Mouse (Mus musculus): ENCODE measurements around the gene Fndc3b. TPM values are rescaled to one million over a fixed set of nuclear protein-coding genes. Genes with fewer than 3 reads are reported as not detected.

Fndc3b gene
- total RNA-seq, 2 experiments from 2014 or later = 30.8 to 35.4 TPM

DNA sequence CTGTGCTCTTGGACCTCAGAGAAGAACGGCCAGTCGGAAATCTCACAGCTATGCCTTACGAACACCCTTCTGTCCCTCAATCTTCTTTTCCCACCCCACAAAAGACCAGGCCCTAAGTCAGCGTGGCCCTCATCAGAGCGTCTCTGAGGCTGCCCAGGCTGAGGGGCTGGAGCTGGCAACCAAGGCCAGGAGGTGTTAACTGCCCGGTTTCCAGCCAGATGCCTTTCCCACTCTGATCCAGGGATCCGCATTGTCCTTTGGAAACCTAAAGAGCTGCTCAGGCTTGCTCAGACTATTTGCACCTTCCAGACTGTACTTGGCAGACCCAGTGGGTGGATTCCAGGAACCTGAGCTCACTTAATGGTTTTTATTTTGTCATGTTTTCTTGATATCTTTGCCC lies 180.7 kb downstream of the Fndc3b start:
- intact Hi-C loops (cut with DNase I; ENCODE audit: low total_unique reads) = no loop called here
- no peak for DNase-seq

DNA sequence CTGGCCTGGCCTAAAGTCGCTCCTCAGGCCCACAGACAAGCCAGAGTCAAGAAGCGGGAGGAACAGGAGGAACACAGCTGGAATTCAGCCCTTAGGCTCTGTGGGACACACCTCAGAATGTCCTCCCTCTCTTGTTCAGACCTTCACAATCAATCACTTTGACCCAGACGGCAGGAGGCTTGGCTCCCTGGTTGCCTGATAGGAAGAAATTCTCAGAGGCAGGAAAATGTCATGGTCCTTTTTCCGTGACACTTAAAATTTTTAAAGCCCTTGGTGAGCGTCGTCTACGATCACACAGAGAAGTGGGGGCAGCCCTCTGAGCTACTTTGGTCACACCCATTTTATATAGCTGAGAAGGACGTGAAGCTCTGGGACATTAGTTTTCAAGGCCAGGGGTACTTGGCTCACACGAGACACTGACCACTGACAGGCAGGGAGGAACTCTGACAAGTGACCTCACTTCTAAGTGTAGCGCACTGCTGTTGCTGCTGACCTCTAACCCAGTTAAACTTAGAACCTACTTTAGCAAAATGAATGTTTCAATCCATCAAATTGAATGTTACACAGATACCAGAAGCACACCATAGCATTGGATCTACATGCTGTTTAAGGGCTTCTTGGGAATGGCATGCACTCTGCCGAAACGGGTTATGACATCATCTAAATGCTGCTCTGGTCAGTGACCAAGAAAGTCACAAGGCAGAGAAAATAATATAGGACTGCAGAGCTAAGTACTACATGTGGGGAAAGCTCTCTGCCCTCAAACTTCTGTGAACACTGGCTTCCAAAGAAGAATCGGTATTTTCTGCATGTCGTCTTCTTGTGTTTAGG lies 181.7 kb downstream of the Fndc3b start:
- intact Hi-C loops (cut with DNase I; ENCODE audit: low total_unique reads) = no loop called here
- DNase-seq = no peak

DNA sequence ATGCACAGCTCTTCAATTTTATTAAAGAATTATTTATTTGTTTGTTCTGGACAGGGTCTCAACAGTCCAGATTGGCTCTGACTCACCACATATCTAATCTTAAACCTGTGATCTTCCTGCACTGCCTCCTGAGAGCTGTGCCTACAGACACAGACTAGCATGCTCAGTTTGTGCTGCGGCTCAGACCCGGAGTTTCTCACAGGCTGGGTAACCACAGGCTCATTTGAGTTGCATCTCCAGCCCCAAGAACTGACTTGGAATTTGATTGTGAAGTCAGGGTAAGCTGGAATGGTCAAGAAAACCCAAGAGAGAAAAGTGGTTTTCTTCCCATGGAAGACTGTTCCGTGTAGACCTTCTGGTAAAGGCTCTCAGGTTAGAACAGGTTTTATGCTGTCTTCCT lies 184.1 kb downstream of the Fndc3b start:
- no peak for DNase-seq
- intact Hi-C loops (cut with DNase I; ENCODE audit: low total_unique reads) = no loop called here

DNA sequence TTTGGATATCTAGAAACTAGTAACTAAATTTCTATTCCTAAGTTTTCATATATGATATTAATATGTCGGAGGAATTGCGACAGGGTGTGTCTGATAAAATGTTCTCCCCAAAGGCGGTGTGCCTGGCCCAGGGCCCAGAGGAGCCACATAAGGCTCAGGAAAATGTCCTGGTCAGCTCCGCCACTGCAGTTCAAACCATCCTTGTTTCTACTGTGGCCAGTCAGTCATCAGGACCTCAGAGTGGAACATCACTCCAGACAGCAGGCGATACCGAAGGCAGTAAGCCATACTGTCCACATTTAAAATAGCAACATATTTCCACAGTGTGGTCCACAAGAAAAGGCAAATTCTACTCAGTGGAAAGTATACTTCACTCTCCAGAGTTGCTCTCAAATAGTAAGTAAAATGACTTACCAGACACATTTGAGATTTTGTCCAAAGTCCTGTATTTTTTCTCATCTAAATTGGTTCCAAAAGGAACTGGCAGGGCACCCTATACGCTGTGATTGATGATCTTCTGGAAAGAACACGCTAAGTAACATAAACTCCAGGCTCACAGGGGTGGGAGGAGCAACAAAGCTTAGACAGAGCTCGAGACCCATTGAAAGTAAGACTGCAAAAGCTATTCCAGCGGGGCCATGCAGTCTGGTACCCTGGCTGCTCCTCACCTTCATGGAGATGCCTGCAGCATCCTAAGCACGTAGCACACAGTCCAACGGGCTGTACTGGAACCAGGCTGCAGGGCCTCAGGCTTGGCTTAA lies 187.8 kb downstream of the Fndc3b start:
- intact Hi-C loops (cut with DNase I; ENCODE audit: low total_unique reads) = no loop called here

DNA sequence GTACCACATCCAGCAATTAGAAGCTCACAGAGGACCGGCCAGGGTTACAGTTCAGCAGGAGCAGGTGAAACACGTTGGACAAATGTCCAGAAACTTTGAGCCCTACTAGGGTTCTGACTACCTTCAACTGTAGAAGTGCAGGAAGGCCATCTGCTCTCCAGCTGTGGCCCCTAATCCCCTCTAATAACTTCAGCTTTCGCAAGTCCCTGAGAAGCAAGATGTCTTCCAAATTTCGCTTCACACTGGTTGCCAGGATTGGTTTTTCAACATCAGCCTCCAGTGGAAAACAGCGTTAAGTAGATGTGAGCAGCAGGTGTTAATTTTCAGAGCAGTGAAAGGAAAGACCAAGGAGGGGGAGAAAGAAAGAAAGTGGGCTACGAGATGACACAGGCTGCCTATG lies 190.7 kb downstream of the Fndc3b start:
- intact Hi-C loops (cut with DNase I; ENCODE audit: low total_unique reads) = no loop called here
- no peak for DNase-seq

More for the DNA sequence above, 187.8 kb downstream of the Fndc3b start:
- DNase-seq = no peak

DNA sequence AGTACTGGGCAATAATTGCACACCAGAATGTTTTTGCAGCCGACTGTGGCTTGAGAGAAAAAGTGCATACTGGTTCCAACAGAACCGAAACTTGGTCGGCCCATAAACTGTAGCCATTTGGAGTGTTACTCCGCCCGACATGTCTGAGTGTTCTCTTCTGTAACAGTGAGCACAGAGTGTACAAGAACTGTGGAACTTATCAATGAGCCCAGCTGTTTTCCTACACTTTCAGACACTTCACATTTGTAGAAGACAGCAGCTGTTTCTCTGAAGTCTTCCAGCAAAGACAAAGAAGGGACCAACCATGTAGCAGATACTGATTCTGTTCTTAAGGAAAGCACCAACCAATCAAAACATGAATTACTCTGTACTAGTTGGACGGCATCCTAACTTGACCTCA lies 191.6 kb downstream of the Fndc3b start:
- DNase-seq = no peak
- intact Hi-C loops (cut with DNase I; ENCODE audit: low total_unique reads) = no loop called here

DNA sequence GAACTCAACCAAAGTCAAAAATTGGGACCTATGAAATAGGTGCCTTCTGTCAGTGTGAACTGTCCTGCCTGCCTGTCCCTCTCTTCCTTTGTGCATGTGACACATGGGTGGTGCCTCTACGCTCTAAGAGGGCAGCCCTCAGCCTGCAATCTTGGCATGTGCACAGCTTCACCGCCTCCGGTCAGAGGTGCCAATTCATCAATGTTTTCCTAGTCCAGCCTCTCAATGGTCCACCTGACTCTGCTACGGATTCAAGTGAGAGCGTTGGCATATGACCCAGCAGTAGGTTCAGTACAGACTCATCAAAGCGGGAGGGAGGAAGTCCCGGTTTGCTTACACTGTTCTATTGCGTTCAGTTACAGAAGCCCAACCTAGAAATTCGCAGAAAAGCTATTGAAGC lies 192.2 kb downstream of the Fndc3b start:
- intact Hi-C loops (cut with DNase I; ENCODE audit: low total_unique reads) = no loop called here
- no peak for DNase-seq

DNA sequence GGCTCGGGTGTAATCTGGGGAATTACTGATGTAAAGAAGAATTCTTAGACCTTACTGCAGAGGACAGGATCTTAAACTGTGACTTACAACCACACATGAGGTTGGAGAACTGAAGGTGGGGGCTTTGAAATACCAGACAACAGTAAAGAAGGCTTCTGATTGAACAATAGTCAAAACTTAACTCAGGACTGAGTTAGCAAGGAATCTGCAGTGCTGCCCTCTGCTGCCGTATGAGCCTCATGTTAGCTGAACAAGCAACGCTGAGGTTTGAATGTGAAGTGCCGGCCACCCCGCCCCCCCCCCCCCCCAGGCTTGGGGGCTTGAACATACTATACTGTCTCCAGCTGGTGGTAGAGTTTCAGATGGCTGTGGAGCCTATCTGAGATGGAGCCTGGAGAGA lies 194.6 kb downstream of the Fndc3b start:
- no peak for DNase-seq
- intact Hi-C loops (cut with DNase I; ENCODE audit: low total_unique reads) = no loop called here

DNA sequence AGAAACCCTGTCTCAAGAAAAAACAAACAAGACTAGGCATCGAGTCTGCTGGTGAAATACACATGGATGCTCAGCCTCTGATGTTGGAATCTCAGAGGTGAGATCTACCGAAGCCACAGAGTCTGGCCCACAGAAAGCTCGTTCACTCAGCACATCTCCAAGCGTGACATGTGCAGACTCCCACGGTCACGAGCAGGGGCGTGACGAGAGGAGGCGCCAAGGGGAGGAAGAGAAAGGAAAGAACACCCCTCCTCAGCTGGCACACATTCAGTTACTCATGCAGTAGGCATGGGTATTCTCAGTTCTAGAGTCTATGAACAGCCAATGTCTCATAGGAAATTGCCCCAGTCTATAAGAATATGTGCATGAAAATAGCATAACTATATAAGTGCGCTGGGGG lies 199.3 kb downstream of the Fndc3b start:
- DNase-seq = no peak
- intact Hi-C loops (cut with DNase I; ENCODE audit: low total_unique reads) = no loop called here

DNA sequence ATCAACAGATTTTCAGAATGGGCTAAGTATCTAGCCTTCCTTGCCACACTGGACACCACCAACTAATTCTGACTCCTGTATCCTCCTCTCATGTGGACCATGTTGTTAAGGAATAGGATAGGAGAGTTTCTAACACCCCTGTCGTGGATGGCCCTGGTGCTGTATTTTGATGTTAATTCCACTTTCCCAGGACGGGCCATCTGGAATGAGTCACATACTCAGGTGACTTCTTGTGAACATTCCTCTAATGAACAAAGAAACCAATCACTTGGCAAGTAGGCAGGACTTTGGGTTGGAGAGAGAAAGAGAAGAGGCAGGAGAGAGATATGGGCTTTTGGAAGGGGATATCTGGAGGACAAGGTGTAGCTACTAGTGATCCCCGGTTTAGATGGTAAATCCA lies 204.2 kb downstream of the Fndc3b start:
- intact Hi-C loops (cut with DNase I; ENCODE audit: low total_unique reads) = no loop called here
- no peak for DNase-seq

DNA sequence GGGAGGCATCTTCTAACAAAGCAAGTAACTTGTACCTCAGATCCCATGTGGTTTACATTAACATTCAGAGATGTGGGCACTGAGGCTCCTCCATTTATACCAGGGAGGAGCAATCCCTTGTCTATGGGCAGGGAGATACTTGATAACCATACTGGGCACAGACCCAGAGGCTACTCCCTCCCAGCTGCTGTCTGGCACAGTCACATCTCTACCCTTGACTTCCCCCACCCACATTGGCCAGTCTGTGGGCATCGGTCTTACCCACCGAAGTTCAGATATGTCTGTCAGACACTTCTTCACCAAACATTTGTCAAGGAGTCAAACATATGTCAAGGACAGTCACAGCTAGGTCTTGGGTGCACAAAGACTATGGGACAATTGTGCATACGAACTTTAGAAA lies 205.5 kb downstream of the Fndc3b start:
- no peak for DNase-seq

DNA sequence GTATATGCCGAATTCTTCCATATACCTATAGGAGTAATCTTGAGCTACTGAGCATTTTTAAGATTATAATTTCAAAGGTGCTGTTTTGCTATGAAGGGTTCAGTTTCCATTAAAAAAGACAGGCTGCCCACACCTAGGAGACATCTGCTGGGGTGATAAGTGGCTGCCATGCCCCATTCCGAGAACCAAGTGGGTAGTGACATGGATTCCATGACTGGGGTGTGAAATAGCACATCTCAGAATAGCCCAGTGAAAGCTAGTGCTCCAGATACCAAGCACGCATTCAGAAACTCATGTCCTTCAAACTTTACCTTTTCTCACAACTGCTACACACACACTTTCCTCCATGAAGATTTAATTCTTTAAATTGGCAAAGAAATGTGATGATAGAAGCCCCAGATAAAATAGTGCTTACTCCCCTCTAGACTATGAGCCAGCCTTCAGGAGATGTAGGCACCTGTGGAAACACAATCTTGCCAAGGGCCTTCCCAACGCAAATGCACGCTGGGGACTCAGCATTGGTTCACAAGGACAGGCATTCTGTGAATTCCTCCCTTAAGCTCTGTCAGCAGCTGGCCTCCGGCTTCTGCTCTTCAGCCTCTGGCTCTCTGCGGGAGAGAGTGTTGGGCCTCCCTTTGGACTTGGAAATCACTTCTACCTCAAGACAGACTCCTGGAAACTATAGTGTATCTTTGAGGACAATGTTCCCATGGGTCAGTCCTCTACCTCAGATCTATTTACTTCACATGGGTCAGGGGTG lies 207.6 kb downstream of the Fndc3b start:
- intact Hi-C loops (cut with DNase I; ENCODE audit: low total_unique reads) = no loop called here
- no peak for DNase-seq

More for the DNA sequence above, 205.5 kb downstream of the Fndc3b start:
- intact Hi-C loops (cut with DNase I; ENCODE audit: low total_unique reads) = no loop called here

DNA sequence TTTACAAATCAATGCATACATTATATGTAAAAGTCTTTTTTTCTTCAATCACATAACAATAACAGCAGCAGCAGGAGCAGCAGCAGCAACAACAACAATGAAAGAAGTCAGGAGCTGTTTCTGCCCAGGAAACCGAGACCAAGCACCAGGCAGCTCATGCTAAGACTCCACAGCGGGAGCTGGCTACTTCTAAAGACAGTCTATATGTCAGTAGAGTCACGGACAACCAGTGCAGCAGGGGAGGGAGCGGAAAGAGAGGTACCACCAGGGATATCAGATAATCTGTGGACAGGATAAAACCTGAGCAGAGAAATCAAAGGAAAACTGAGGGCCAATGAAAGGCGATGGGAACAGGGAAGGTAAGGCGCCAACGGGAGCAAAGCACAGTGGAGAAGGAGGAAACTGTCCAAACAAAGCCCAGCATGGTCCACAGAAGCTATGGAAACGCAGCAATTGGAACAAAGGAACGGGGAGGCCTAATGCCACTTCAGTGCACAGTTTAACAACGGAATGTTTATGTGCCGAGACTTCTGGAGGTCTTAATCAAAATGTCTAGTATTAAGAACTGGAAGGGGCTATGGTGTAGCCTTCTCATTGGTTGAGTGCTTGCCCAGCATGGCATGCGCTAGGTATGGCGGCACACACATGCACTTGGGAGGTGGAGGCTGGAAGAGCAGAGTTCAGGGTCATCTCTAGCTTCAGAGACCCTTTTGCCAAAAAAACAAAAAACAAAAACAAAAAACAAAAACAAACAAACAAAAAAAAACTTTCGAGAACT lies 215.6 kb downstream of the Fndc3b start:
- intact Hi-C loops (cut with DNase I; ENCODE audit: low total_unique reads) = no loop called here
- no peak for DNase-seq

DNA sequence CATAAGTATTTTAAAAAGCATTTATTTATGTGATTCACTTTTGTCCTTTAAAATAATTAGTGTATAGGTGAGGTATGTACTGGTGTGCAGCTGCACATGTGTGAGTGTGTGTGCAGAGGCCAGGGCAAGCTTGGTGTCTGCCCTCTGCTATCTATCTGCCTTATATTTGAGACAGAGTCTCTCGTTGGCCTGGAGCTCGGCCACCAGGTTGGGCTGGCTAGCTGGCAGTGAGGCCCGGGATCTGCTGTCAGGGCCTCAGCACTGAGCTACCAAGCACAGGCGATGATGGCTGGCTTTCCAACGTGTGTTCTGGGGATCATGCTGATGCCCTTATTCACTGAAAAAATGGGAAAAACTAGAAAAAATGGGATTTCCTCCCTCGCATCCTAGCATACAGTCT lies 216.4 kb downstream of the Fndc3b start:
- intact Hi-C loops (cut with DNase I; ENCODE audit: low total_unique reads) = no loop called here
- DNase-seq = no peak

DNA sequence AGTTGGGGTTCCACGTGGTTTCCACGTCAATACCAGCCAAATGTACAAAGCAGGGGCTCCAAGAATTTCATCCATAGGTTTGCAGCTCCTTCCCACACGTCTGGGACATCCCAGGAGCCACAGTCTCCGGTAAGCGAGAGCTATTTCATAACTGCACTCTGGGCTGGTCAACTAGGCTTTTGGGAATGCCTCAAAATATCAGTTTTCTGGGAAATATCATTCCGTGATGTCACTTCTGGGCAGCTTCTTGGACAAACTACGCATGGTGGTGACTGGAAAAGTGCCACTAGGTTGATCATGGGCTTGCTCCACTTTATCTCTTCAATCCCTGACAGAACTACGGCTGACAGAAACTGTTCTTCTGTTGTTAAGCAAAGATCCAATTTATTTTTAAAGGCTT lies 217.0 kb downstream of the Fndc3b start:
- DNase-seq = no peak
- intact Hi-C loops (cut with DNase I; ENCODE audit: low total_unique reads) = no loop called here

DNA sequence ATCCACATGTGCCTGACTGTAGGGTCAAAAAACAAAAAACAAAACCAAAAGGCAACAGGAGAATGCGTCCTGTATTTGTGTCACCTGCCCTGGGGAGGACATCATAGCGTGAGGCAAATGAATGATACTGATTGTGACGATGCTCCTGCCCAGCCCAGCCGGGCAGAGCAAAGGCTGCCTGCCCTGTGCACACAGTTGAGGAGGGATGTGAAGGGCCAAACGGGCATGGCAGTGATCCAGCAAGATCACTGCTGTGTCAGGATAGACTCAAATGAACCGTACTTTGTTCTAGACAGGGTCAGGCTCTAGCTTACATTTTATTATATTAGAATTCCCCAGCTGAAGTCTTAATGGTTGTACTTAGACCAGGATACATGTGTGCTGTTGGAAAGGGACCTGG lies 219.3 kb downstream of the Fndc3b start:
- DNase-seq = no peak
- intact Hi-C loops (cut with DNase I; ENCODE audit: low total_unique reads) = no loop called here

DNA sequence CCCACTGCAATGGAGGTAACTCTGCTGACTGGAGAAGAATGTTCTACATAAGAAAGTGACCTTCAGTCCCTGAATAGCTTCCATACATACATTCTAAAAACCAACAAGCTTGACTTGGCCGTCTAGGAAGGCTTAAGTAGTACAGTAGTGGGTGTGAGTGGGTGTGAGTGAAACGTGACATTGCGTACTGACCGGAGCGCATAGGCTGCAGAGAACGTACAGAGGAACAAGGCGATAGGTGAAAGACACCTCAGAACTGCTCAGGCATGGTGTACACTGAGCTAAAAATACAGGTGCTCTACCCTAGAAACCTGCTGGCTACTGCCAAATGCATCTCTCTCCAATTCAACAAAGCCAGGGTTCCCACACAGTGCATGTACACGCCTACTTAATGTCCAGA lies 219.7 kb downstream of the Fndc3b start:
- no peak for DNase-seq
- intact Hi-C loops (cut with DNase I; ENCODE audit: low total_unique reads) = no loop called here

DNA sequence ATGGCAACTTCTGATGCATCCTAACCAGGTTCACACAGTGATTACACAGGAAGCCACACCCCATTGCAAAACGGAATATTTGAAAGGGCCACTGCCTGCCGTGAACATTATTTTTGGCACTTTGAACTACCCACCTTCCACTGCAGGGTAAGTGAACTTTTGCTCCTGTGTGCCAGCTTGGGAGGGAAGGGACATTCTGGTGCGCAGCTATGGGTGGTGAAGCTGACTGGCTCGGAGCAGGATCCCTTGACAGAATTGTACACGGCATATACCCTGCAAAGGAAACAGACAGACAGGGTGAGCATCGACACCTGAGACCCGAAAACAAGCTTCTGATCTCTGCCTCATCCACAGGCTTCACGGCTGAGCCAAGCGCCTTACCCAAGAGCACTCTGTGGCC lies 220.2 kb downstream of the Fndc3b start:
- DNase-seq = no peak
- intact Hi-C loops (cut with DNase I; ENCODE audit: low total_unique reads) = no loop called here

DNA sequence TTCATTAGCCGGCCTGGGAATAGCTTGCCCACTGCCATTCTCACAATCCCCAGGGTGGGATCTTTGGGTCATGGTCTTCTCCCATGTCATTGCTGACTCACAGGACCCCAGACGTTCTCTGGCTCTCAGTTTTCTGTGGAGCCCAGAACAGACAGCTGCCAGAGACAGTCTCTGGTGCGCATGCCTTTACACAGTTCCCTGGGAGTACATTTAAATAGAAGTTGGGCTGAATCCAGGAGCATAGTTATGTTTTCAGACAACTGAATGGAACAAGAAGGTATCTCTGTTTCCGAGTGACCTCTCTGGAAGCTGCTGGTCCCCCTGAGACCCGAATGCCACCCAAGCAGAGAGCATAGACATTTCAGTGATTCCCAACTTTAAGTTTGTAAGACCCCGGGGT lies 221.6 kb downstream of the Fndc3b start:
- intact Hi-C loops (cut with DNase I; ENCODE audit: low total_unique reads) = no loop called here
- DNase-seq = no peak

DNA sequence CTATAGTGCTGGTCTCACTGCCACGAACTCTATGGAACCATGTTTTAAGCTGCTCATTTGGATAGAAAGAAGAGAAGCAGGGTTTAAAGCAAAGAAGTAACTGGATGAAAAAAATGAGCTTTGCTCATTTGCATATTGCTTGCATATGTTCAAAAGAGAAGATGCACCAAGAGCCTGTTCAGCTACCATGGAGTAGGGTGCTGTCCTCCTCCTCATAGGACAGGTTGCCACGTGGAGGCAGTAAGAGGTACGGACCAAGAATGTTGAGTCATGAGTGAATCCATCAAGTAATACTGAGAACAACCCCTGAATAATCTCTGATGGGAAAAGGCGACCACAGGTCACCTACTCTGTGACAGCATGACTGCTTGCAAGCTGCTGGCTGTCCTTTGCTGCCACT lies 226.0 kb downstream of the Fndc3b start:
- intact Hi-C loops (cut with DNase I; ENCODE audit: low total_unique reads) = no loop called here
- DNase-seq = no peak

All from gastrocnemius, postnatal 14 days (tissue).